Mouse (Mus musculus) liver, embryonic 16.5 days (tissue): ENCODE measurements around the gene Zfp69. TPM values are rescaled to one million over a fixed set of nuclear protein-coding genes. Genes with fewer than 3 reads are reported as not detected.

Experiments used
- ATAC-seq: fragments of 200-750 bp; cut with Nextera tagmentation; 2 replicates; pipeline ENCODE4 v1.8.0; 2017; ENCODE audit warnings: low read depth, mild to moderate bottlenecking, moderate number of reproducible peaks, moderate library complexity
- H3K27ac ChIP-seq: fragments of 300-500 bp; sonication (generic); 2 replicates; pipeline ENCODE4 v1.5.1; 2014; ENCODE audit warnings: mild to moderate bottlenecking, low read length
- H3K27me3 ChIP-seq: fragments of 300-500 bp; sonication (generic); 2 replicates; pipeline ENCODE4 v1.6.1; 2014; ENCODE audit warnings: low read depth, low read length, mixed read lengths; ENCODE audit not compliant: control insufficient read depth, insufficient read depth
- H3K36me3 ChIP-seq: fragments of 300-500 bp; sonication (generic); 2 replicates; pipeline ENCODE4 v1.6.1; 2014; ENCODE audit warnings: mild to moderate bottlenecking; ENCODE audit not compliant: control insufficient read depth, insufficient read depth
- H3K4me1 ChIP-seq: fragments of 300-500 bp; sonication (generic); 2 replicates; pipeline ENCODE4 v1.6.1; 2014; ENCODE audit warnings: low read depth, low read length, mixed read lengths; ENCODE audit not compliant: control insufficient read depth
- H3K4me2 ChIP-seq: fragments of 300-500 bp; sonication (generic); 2 replicates; pipeline ENCODE4 v1.6.1; 2014; ENCODE audit warnings: low read depth, low read length, mixed read lengths
- H3K4me3 ChIP-seq: fragments of 300-500 bp; sonication (generic); 2 replicates; pipeline ENCODE4 v1.5.1; 2014; ENCODE audit warnings: low read depth, mild to moderate bottlenecking, low read length
- H3K9ac ChIP-seq: fragments of 300-500 bp; sonication (generic); 2 replicates; pipeline ENCODE4 v1.6.1; 2014; ENCODE audit warnings: low read depth, low read length
- H3K9me3 ChIP-seq: fragments of 300-500 bp; sonication (generic); replicated peaks from 2 replicates; pipeline ENCODE4 v1.6.1; 2016; ENCODE audit warnings: low read length; ENCODE audit not compliant: control insufficient read depth
- WGBS: fragments of 180-500 bp; shearing (Covaris S2); extraction: QIAGEN DNeasy Blood & Tissue Kit; methylation state at CpG from one replicate; pipeline ENCODE4 v1.1.7; 2014; ENCODE audit not compliant: insufficient replicate concordance; 5-methylcytosine and 5-hydroxymethylcytosine counted together
- polyA plus RNA-seq: library from polyadenylated mRNA; unstranded; fragments of >200 nt; fragmentation: Nextera tagmentation; extraction: Ambion mirVana; gene quantifications from 2 replicates; pipeline ENCODE4 v1.2.1, GENCODE M21; 2015

Zfp69 gene
- polyA plus RNA-seq, 1 experiment from 2014 or later = 1.6 TPM

DNA sequence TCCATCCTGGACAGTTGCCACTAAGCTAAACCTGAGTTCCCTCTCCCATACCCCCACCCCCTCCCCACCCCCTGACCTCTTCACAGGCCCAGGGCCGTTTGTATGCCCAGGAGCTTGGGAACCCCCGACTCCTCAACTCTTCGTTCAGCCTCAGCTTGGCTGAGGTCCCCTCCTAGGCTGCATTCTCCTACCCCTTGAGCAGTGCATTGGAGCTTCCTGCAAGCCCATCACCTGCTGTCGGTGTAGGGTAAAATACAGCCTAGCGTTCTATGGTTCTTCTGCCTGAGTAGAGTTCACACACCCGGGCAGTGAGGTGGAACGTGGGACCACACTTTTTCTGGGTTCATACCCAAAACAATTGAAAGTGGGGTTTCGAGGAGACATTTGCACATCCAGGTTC lies 38.1 kb downstream of the Zfp69 start:
- Histone ChIP-seq H3K4me1 (no peaks in the 10 kb centered on the region), H3K27me3 (no peaks in the 10 kb centered on the region), H3K4me2 (no peak overlapping the region), H3K9ac (no peak overlapping the region), H3K9me3 (no peaks in the 10 kb centered on the region), H3K4me3 (no peak overlapping the region), H3K36me3 (no peaks in the 10 kb centered on the region), H3K27ac (no peak overlapping the region)
- ATAC-seq = no peak
- 63% methylated on average over 8 of the region's 8 CpGs for WGBS

DNA sequence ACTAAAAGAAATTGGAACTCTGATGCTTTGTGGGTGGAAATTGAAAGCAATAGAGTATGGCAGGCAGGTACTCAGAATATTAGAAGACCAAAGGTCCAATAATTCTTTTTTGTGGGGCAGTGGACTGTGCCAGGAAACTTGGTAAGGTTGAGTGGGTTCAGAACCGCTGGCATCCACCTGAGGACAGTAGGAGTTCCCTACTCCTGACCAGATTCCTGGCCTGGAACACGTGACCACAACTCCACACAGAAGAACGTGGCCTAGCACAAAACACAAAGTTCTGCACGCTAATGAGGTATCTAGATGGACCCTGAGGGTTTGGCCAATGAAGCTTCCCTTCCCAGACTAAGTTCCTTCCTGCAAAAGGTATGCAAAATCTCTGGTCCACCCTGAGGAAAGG lies 38.6 kb downstream of the Zfp69 start:
- no peak overlapping the region for H3K4me3 ChIP-seq
- no peaks in the 10 kb centered on the region for H3K9me3 ChIP-seq
- no peak overlapping the region for H3K9ac ChIP-seq
- WGBS = 47% methylated on average over 4 of the region's 4 CpGs
- no peak overlapping the region for H3K4me2 ChIP-seq
- ATAC-seq = no peak
- no peak overlapping the region for H3K27ac ChIP-seq
- no peaks in the 10 kb centered on the region for H3K36me3 ChIP-seq
- no peaks in the 10 kb centered on the region for H3K27me3 ChIP-seq
- no peaks in the 10 kb centered on the region for H3K4me1 ChIP-seq

- no peak for ATAC-seq
- WGBS = 82% methylated on average over 6 of the region's 6 CpGs
- H3K9ac ChIP-seq = no peak overlapping the region
Observed at GRCm38 (mm10) chr4:120911086-120911485, 40.4 kb downstream of the Zfp69 start.

GRCm38 (mm10) chr4:120909558-120910150 lies 41.8 kb downstream of the Zfp69 start:
- no peak overlapping the region for H3K9ac ChIP-seq
- ATAC-seq = no peak
- H3K36me3 ChIP-seq = no peaks in the 10 kb centered on the region
- H3K9me3 ChIP-seq = no peaks in the 10 kb centered on the region
- no peak overlapping the region for H3K27ac ChIP-seq
- no peaks in the 10 kb centered on the region for H3K27me3 ChIP-seq
- no peak overlapping the region for H3K4me3 ChIP-seq
- H3K4me2 ChIP-seq = no peak overlapping the region
- H3K4me1 ChIP-seq = no peaks in the 10 kb centered on the region
- 27% methylated on average over 15 of the region's 15 CpGs for WGBS

More at GRCm38 (mm10) chr4:120911086-120911485, 40.4 kb downstream of the Zfp69 start:
- Histone ChIP-seq H3K27ac (no peak overlapping the region), H3K9me3 (no peaks in the 10 kb centered on the region), H3K27me3 (no peaks in the 10 kb centered on the region), H3K4me3 (no peak overlapping the region), H3K4me2 (no peak overlapping the region), H3K4me1 (no peaks in the 10 kb centered on the region), H3K36me3 (no peaks in the 10 kb centered on the region)

DNA sequence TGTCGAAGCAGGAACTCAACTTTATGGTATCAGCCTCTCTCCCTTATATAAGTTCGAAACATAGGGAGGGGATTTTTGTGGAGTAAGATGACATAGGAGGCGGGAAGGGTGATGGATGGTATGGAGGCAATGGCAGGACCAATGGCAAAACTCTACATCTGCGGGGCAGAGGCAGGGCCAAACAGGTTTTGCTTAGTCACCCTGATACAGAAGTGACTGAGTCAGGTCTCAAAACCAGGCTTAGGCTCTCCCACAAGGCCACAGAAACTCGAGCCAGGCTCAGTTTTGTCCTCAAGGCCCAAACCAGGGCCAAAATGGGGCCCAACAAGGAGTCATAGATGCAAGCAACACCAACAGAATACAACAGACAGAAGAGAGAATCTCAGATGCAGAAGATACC lies 45.9 kb downstream of the Zfp69 start:
- H3K9me3 ChIP-seq = no peaks in the 10 kb centered on the region
- H3K4me1 ChIP-seq = no peaks in the 10 kb centered on the region
- H3K27ac ChIP-seq = no peak overlapping the region
- WGBS = 53% methylated on average over 5 of the region's 5 CpGs
- H3K4me3 ChIP-seq = no peak overlapping the region
- no peak for ATAC-seq
- no peaks in the 10 kb centered on the region for H3K36me3 ChIP-seq
- H3K27me3 ChIP-seq = no peaks in the 10 kb centered on the region
- H3K9ac ChIP-seq = no peak overlapping the region
- H3K4me2 ChIP-seq = no peak overlapping the region

DNA sequence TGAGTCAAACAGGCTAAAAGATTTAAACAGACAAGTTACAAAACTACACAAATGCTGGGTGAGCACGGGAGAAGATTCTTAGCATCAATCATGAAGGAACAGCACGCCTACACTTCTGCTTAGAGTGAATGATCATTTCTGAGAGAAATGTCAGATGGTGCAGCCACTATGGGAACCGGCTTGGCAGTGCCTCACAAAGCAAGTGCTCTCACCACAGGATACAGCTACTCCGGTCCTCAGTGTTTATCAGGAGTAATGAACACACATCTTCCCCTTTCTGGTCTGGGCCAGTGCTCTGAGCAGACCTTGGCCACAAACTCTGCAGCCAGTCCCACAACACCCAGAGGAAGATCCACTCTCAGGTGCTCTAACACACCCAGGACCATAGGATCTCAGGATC lies 47.0 kb downstream of the Zfp69 start:
- Histone ChIP-seq H3K9me3 (no peaks in the 10 kb centered on the region), H3K4me3 (no peak overlapping the region), H3K9ac (no peak overlapping the region), H3K4me2 (no peak overlapping the region), H3K36me3 (no peaks in the 10 kb centered on the region), H3K4me1 (no peaks in the 10 kb centered on the region), H3K27ac (no peak overlapping the region), H3K27me3 (no peaks in the 10 kb centered on the region)
- WGBS = 15% methylated on average over 4 of the region's 4 CpGs
- ATAC-seq = no peak

DNA sequence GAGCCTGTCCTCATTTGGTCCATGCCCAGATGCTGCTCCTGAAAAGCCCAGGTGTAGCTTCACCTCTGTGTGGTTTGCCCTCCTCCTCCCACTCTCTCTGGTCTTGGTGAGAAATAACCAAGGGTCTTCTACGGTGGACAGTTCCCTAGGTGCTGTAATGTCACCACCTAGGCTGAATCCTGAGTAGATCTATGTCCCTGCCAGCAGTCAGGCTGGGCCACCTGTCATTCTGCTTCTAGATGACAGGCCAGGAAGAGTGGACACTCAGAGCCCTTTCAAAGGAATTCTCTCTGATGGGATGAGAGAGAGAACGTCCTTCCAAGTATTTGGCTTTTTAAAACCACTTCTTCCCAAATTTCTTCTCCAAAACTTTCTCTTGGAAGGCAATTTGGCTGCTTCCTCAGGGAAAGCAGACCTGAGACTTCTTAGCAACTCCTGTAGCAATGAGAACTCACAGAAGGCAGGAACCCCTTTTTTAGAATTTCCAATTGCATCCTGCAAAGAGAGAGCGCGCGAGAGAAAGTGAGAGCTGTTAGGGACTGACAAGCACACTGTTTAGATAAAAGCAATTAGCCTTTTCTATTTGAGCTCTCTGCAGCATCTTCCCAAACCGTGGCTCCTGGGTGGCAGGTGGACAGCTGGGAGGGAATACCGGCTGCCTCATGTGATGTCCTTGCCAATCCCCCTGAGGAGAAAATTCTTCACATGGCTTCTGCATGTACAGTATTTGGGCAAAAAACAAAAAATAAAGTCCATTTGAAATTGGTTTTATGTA lies 55.5 kb downstream of the Zfp69 start:
- no peak for ATAC-seq
- whole genome bisulfite sequencing = 60% methylated on average over 7 of the region's 7 CpGs
- H3K4me2 ChIP-seq = no peak overlapping the region

DNA sequence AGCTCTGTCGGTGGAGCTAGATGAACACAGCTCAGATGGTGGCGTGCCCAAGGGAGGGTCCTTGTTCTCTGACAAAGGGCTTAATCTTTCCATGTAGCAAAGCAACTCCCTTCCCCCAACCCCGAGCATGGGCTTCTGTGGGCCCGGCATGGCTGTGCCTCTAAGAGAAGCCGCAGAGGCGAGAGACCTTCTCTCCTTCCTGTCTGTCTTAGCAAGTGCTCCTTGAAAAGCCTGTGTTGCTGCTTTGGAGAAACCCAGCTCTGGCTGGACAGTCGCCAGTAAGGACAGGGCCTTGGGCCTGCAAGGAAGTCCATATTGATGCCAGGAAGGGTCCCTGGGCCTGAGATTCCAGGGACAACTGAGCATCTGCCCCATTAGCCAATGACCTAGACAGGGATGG lies 56.3 kb downstream of the Zfp69 start:
- no peak overlapping the region for H3K9ac ChIP-seq
- no peak for ATAC-seq
- no peaks in the 10 kb centered on the region for H3K9me3 ChIP-seq
- H3K27ac ChIP-seq = no peak overlapping the region
- no peaks in the 10 kb centered on the region for H3K27me3 ChIP-seq
- no peak overlapping the region for H3K4me2 ChIP-seq
- H3K36me3 ChIP-seq = no peaks in the 10 kb centered on the region
- no peaks in the 10 kb centered on the region for H3K4me1 ChIP-seq
- 56% methylated on average over 7 of the region's 7 CpGs for WGBS
- H3K4me3 ChIP-seq = no peak overlapping the region

More for the DNA sequence above, 55.5 kb downstream of the Zfp69 start:
- no peaks in the 10 kb centered on the region for H3K36me3 ChIP-seq
- no peak overlapping the region for H3K9ac ChIP-seq
- no peak overlapping the region for H3K27ac ChIP-seq
- no peaks in the 10 kb centered on the region for H3K27me3 ChIP-seq
- no peaks in the 10 kb centered on the region for H3K4me1 ChIP-seq
- H3K4me3 ChIP-seq = no peak overlapping the region
- no peaks in the 10 kb centered on the region for H3K9me3 ChIP-seq

DNA sequence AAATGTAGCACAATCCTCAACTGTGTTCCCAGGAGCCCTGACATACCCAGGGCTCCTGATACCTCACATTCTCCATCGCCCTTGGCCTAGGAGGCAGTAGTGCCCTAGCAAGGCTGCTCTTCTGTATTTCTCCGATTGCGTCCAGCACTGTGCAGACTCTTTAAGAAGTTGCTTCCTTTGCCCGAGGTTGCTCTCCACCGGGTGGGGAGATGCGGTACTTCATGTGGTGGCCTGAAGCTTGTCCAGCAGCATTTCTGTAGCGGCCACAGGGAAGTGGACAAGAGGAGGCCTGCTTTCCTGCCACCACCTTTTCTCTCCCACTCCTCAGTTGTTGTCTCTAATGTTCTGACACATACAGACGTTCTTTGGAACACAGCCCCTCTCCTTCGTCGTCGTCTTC lies 56.9 kb downstream of the Zfp69 start:
- Histone ChIP-seq H3K9ac (no peak overlapping the region), H3K27ac (no peak overlapping the region), H3K4me2 (no peak overlapping the region), H3K36me3 (no peaks in the 10 kb centered on the region), H3K4me3 (no peak overlapping the region), H3K4me1 (no peaks in the 10 kb centered on the region), H3K9me3 (no peaks in the 10 kb centered on the region), H3K27me3 (no peaks in the 10 kb centered on the region)
- 63% methylated on average over 11 of the region's 11 CpGs for WGBS
- ATAC-seq = no peak
